Mouse (Mus musculus) hindbrain, embryonic 16.5 days (tissue): ENCODE results near the gene Slc7a15. TPM values are rescaled to one million over a fixed set of nuclear protein-coding genes. Genes with fewer than 3 reads are reported as not detected.

Source experiments
- ATAC-seq: fragments of 200-750 bp; cut with Nextera tagmentation; 2 replicates; pipeline ENCODE4 v1.8.0; 2017; ENCODE audit warnings: moderate TSS enrichment, moderate library complexity
- H3K27ac ChIP-seq: fragments of 300-500 bp; sonication (generic); 2 replicates; pipeline ENCODE4 v1.5.1; 2014; ENCODE audit warnings: low read depth, mild to moderate bottlenecking, control low read depth, low read length, moderate library complexity
- H3K27me3 ChIP-seq: fragments of 300-500 bp; sonication (generic); replicated peaks from 2 replicates; pipeline ENCODE4 v1.6.1; 2014; ENCODE audit warnings: low read length; ENCODE audit not compliant: control insufficient read depth, insufficient read depth
- H3K36me3 ChIP-seq: fragments of 300-500 bp; sonication (generic); 2 replicates; pipeline ENCODE4 v1.6.1; 2014; ENCODE audit warnings: mild to moderate bottlenecking, low read length, moderate library complexity, mixed read lengths; ENCODE audit not compliant: control insufficient read depth, insufficient read depth
- H3K4me1 ChIP-seq: fragments of 300-500 bp; sonication (generic); 2 replicates; pipeline ENCODE4 v1.6.1; 2014; ENCODE audit warnings: low read depth, low read length; ENCODE audit not compliant: control insufficient read depth, insufficient read depth
- H3K4me2 ChIP-seq: fragments of 300-500 bp; sonication (generic); 2 replicates; pipeline ENCODE4 v1.6.1; 2014; ENCODE audit warnings: mild to moderate bottlenecking, low read length, control low read depth, moderate library complexity
- H3K4me3 ChIP-seq: fragments of 300-500 bp; sonication (generic); 2 replicates; pipeline ENCODE4 v1.5.1; 2014; ENCODE audit warnings: mild to moderate bottlenecking, low read length, control low read depth, moderate library complexity
- H3K9ac ChIP-seq: fragments of 300-500 bp; sonication (generic); 2 replicates; pipeline ENCODE4 v1.6.1; 2014; ENCODE audit warnings: low read depth, mild to moderate bottlenecking, control low read depth, low read length, moderate library complexity
- H3K9me3 ChIP-seq: fragments of 300-500 bp; sonication (generic); 2 replicates; pipeline ENCODE4 v1.6.1; 2014; ENCODE audit warnings: mild to moderate bottlenecking, low read length, moderate library complexity; ENCODE audit not compliant: control insufficient read depth
- WGBS: fragments of 180-500 bp; shearing (Covaris S2); extraction: QIAGEN DNeasy Blood & Tissue Kit; methylation state at CpG from one replicate; pipeline ENCODE4 v1.1.7; 2014; 5-methylcytosine and 5-hydroxymethylcytosine counted together
- polyA plus RNA-seq: library from polyadenylated mRNA; unstranded; fragments of >200 nt; fragmentation: Nextera tagmentation; extraction: Ambion mirVana; gene quantifications from 2 replicates; pipeline ENCODE4 v1.2.1, GENCODE M21; 2015

The Slc7a15 gene
- polyA plus RNA-seq, 1 experiment from 2014 or later = not detected

DNA sequence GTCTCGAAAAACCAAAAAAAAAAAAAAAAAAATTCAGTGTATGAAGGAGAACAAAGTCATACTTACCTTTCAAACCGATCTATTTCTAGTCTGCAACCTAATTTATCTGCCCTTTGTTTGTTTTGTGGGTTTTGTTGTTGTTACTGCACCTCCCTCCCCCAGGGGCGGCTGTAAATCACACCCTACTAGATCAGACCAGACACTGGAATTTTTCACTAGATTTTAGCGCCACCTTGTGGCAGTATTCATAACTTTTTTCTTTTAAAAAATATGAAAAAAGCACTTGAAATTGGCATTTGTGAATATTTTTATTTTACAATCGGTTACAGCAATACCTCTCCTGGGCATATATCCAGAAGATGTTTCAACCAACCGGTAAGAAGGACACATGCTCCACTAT, 96.3 kb downstream of the Slc7a15 start:
- 17% methylated on average over 6 of the region's 6 CpGs for WGBS
- Histone ChIP-seq H3K27me3 (no peaks in the 10 kb centered on the region), H3K4me3 (no peak overlapping the region), H3K4me1 (peaks cover 10% of the 10 kb centered on the region), H3K9me3 (no peaks in the 10 kb centered on the region), H3K4me2 (no peak overlapping the region), H3K36me3 (no peaks in the 10 kb centered on the region), H3K27ac (no peak overlapping the region), H3K9ac (no peak overlapping the region)
- no peak for ATAC-seq

DNA sequence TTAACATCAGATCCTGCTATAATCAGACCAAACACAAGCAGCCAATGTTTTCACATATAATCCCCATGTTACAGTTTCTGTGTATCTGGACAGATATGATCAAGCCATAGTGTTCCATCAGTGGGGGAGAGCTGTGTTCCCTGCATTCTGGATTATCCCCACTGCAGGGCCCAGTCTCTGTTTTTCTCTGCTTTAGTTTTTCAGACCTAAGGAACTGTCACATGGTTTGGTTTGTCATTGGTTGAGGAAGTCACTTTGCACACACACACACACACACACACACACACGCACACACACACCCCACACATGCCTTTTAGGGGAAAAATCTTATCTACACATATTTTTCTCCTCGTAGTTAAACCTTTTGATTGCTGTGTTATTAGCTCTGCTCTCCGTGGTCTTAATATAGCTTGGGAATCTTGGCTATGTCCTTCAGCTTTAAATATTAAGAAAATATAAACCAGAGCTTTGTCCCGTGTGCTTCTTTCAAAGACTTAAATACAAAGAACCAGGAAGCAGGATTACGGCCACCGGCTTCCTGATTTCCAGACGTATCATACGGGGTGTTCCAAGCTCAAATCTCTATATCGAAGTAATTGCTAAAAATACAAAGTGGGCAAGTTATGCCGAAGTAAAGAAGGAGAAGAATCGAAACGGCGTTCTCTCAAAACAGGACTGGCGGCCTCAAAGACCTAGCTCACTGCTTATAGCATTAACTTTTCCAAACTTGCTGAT, 97.1 kb downstream of the Slc7a15 start:
- Histone ChIP-seq H3K9ac (no peak overlapping the region), H3K4me1 (peaks cover 17% of the 10 kb centered on the region), H3K27ac (no peak overlapping the region), H3K9me3 (no peaks in the 10 kb centered on the region), H3K27me3 (no peaks in the 10 kb centered on the region), H3K36me3 (no peaks in the 10 kb centered on the region), H3K4me3 (no peak overlapping the region), H3K4me2 (no peak overlapping the region)
- 88% methylated on average over 14 of the region's 14 CpGs for WGBS
- no peak for ATAC-seq

DNA sequence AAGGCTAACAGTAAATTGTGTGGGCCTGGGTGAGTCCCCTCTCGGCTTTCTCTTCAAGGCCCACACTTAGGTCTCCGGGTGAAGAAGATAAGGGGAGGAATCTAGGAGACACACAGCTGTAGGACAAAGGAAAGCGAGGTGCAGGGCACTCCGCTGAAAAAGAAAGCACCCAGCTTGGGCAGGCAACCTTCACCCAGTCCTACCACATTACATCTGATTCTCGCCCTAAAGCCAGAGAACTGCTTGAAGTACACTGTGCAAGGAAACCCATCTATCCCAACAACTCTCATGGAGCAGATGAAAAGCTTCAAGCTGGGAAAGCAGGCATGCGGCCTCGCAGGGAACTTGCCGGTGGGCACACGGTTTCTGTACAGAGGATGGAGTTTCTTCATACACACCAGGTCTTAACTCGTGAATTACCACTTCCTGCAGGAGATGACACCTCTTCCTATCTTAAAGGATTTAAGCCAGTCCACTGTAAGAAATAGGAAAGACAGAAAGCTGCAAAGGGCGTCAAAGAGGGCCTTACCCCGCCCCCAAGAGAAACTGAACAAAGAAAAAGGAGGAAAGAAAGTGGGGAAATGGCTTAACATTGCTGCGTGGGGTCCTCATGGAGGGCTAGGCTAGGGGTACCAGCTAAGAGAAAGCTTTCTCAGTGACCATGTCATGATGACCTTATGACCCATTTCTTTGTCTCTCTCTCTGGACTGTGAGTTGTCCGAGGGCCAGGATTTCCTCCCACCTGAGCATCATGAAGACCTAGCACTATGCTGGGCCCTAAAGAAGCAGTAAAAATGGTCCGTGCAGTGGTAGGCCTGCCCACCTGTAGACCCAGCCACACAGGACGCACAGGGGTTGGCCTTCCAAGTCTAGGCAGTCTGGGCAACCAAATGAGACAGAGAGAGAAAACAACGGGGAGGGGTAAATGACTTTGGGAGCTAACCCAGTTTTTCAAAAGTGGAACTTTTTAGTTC, 98.0 kb downstream of the Slc7a15 start:
- ATAC-seq = no peak
- Histone ChIP-seq H3K9me3 (no peaks in the 10 kb centered on the region), H3K4me1 (peaks cover 25% of the 10 kb centered on the region), H3K27ac (peak overlapping the region; percentile 99), H3K36me3 (no peaks in the 10 kb centered on the region), H3K4me3 (peak overlapping the region; percentile 93), H3K27me3 (no peaks in the 10 kb centered on the region), H3K4me2 (peak overlapping the region; percentile 59), H3K9ac (peak overlapping the region; percentile 76)
- 44% methylated on average over 17 of the region's 17 CpGs for WGBS

DNA sequence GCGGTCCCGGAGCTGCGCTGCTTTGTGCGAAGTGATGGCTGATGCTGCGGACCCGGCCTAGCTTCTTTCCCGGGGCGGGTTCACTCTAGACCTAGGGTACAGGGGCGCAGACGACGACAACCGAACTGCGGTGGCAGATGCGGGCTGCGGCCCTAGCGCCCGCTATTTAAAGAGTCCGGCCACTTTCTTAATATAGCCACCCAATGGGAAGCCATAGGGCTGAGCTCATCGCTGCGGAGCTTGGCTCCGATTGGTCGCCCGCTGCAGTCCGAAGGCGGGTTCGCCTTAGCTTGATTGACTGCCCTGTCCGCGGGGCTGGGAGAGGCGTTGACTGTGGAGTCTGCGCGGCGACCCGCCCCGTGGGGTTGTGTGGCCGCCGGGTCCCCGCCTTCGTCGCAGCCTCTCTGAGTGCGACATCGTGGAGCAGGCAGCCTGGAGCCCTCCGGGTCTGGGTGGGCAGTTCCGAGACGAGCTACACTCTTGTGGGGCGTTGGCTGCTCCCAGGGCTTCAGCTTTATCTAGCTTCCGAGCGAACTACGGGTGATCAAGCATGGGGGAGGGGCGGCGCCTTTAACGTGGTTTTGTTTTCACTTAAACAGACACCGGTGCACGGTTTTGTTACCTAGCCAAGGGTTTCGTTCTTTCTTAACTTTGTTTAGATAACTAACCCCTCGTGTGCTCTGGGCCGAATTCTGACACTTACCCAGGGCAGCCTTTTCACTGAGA, 98.8 kb downstream of the Slc7a15 start, which contains the start of gene Rhob:
Rhob (minus strand) TSS at position 139 of the 726 bp plus-strand sequence.
- H3K9me3 ChIP-seq = no peaks in the 10 kb centered on the region
- H3K27me3 ChIP-seq = no peaks in the 10 kb centered on the region
- under 1% methylated on average over 56 of the region's 56 CpGs for WGBS
- peak; percentile 98 for ATAC-seq
- peak within 1 kb of the TSS; percentile 99 for H3K27ac ChIP-seq
- H3K36me3 ChIP-seq = no peaks in the 10 kb centered on the region
- peaks cover 28% of the 10 kb centered on the region for H3K4me1 ChIP-seq
- peak within 1 kb of the TSS; percentile 93 for H3K4me2 ChIP-seq
- peak within 1 kb of the TSS; percentile 85 for H3K9ac ChIP-seq
- H3K4me3 ChIP-seq = peak within 1 kb of the TSS; percentile 93

DNA sequence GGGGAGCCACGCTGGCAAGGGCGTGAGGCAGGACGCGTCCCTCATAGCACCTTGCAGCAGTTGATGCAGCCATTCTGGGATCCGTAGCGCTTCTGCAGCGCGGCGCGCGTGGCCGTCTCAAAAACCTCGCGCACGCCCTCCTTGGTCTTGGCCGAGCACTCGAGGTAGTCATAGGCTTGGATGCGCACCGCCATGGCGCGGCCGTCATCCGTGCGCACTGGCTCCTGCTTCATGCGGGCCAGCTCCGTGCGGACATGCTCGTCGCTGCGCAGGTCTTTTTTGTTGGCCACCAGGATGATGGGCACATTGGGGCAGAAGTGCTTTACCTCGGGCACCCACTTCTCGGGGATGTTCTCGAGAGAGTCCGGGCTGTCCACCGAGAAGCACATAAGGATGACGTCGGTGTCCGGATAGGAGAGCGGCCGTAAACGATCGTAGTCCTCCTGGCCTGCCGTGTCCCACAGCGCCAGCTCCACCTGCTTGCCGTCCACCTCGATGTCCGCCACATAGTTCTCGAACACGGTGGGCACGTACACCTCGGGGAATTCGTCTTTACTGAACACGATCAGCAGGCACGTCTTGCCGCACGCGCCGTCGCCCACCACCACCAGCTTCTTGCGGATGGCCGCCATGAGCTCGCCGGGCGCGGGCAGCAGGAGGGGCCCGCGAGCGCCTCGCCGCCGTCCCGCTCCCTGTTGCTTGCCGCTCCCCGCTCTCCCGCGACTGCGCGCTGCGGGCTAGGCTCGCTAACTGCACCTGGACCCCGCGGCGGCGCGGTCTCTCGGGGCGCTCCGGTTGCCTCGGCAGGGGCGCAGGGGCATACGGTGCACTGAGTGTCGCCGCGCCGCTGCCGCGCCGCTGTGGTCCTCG, 99.6 kb downstream of the Slc7a15 start:
- no peaks in the 10 kb centered on the region for H3K9me3 ChIP-seq
- H3K9ac ChIP-seq = peak overlapping the region; percentile 85
- H3K4me1 ChIP-seq = peaks cover 28% of the 10 kb centered on the region
- H3K27ac ChIP-seq = peak overlapping the region; percentile 99
- no peaks in the 10 kb centered on the region for H3K27me3 ChIP-seq
- peak overlapping the region; percentile 93 for H3K4me2 ChIP-seq
- WGBS = under 1% methylated on average over 75 of the region's 99 CpGs
- H3K36me3 ChIP-seq = no peaks in the 10 kb centered on the region
- peak; percentile 72 for ATAC-seq
- H3K4me3 ChIP-seq = peak overlapping the region; percentile 93

DNA sequence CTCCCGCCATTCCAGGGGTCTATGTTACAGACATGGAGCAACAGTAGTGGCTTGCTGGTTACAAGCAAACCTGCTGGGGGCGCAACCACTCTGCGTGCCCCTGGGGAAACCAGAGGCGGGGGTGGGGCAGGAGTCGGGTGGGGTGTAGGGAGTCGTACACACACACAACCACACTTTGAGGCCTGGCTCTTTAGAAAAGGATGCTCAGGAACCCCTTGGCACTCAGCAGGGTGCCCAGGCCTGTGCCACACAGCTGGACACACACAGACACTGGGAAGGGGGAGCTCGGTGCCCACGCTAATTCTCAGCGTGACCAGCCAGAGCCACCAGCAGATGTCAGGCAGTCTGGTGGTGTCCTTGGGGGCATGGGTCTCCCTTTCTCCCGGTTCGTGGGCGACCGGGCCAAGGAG, 100.3 kb downstream of the Slc7a15 start:
- Histone ChIP-seq H3K4me3 (peak overlapping the region; percentile 93), H3K9ac (peak overlapping the region; percentile 85), H3K36me3 (no peaks in the 10 kb centered on the region), H3K4me2 (peak overlapping the region; percentile 93), H3K27ac (peak overlapping the region; percentile 99), H3K4me1 (peaks cover 28% of the 10 kb centered on the region), H3K27me3 (no peaks in the 10 kb centered on the region), H3K9me3 (no peaks in the 10 kb centered on the region)
- WGBS = under 1% methylated on average over 10 of the region's 13 CpGs
- ATAC-seq = no peak

DNA sequence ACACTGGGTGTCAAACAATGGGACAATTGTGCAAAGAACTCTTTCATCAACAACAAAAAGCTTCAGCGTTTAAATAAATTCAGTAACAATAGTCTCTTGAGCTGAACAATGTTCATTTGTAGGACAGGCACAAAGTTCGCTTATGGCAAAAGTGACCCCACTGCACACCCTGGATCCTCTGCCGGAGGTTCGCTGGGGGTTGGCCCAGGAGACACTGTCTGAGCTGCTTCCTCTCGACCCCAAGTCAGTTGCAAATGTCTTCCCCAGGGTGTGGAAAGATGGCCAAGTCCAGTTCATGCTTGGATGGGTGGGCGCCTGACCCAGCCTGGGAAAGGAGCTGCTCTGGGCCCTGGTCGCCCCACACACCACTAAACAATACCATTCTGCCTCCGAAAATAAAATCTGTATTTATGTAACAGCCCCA, 100.7 kb downstream of the Slc7a15 start:
- peak overlapping the region; percentile 93 for H3K4me3 ChIP-seq
- under 1% methylated on average over 8 of the region's 8 CpGs for WGBS

DNA sequence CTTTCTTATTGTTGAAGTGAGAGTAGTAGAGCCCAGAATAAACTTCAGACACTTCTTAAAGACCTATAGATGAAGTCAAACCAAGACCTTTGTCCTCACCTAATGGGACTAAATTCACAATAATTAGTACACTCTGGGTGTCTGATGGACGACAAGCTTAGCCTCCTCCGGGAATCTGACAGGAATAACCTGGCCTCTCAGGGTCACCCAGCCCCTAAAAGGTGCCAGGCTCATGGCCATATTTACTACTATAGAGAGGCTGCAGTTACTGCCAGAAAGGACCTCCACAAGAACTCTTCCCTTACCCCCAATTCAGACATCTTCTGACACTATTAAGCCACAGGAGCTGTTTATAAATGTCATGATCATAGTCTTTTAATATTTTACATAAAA, 101.6 kb downstream of the Slc7a15 start:
- ATAC-seq = no peak
- H3K9me3 ChIP-seq = no peaks in the 10 kb centered on the region
- H3K4me3 ChIP-seq = peak overlapping the region; percentile 93
- no peaks in the 10 kb centered on the region for H3K36me3 ChIP-seq
- peak overlapping the region; percentile 93 for H3K4me2 ChIP-seq
- H3K9ac ChIP-seq = peak overlapping the region; percentile 31; the same call in 1 of the 2 replicates
- no peaks in the 10 kb centered on the region for H3K27me3 ChIP-seq
- 21% methylated on average over 2 of the region's 2 CpGs for WGBS
- H3K27ac ChIP-seq = no peak overlapping the region; the same call in 1 of the 2 replicates
- peaks cover 28% of the 10 kb centered on the region for H3K4me1 ChIP-seq

More for the DNA sequence above, 100.7 kb downstream of the Slc7a15 start:
- Histone ChIP-seq H3K27ac (peak overlapping the region; percentile 99), H3K9me3 (no peaks in the 10 kb centered on the region), H3K9ac (peak overlapping the region; percentile 85), H3K36me3 (no peaks in the 10 kb centered on the region), H3K4me1 (peaks cover 28% of the 10 kb centered on the region), H3K4me2 (peak overlapping the region; percentile 93), H3K27me3 (no peaks in the 10 kb centered on the region)
- no peak for ATAC-seq
